Mouse (Mus musculus) kidney, embryonic 16.5 days (tissue): ENCODE measurements at regions not wholly inside any gene's neighbourhood (a gene's known extent, or its start where the extent isn't known, plus 50 kb on each side); places are given as distances from the start of the nearest gene placed in this dataset.

Source experiments
- ATAC-seq: fragments of 200-750 bp; cut with Nextera tagmentation; 2 replicates; pipeline ENCODE4 v1.8.0; 2017; ENCODE audit warnings: moderate TSS enrichment; ENCODE audit not compliant: low FRiP score, low TSS enrichment
- H3K27ac ChIP-seq: fragments of 300-500 bp; sonication (generic); 2 replicates; pipeline ENCODE4 v1.5.1; 2014; ENCODE audit warnings: low read length
- H3K27me3 ChIP-seq: fragments of 300-500 bp; sonication (generic); 2 replicates; pipeline ENCODE4 v1.6.1; 2014; ENCODE audit warnings: low read length, control low read depth, mixed read lengths; ENCODE audit not compliant: insufficient read depth
- H3K36me3 ChIP-seq: fragments of 300-500 bp; sonication (generic); 2 replicates; pipeline ENCODE4 v1.6.1; 2014; ENCODE audit warnings: low read length, control low read depth, mixed read lengths; ENCODE audit not compliant: insufficient read depth
- H3K4me1 ChIP-seq: fragments of 300-500 bp; sonication (generic); 2 replicates; pipeline ENCODE4 v1.6.1; 2014; ENCODE audit warnings: low read length, control low read depth, mixed read lengths; ENCODE audit not compliant: insufficient read depth
- H3K4me2 ChIP-seq: fragments of 300-500 bp; sonication (generic); replicated peaks from 2 replicates; pipeline ENCODE4 v1.6.1; 2014; ENCODE audit warnings: low read depth, low read length
- H3K4me3 ChIP-seq: fragments of 300-500 bp; sonication (generic); 2 replicates; pipeline ENCODE4 v1.5.1; 2014; ENCODE audit warnings: mild to moderate bottlenecking, low read length
- H3K9ac ChIP-seq: fragments of 300-500 bp; sonication (generic); replicated peaks from 2 replicates; pipeline ENCODE4 v1.6.1; 2014; ENCODE audit warnings: low read length
- H3K9me3 ChIP-seq: fragments of 300-500 bp; sonication (generic); 2 replicates; pipeline ENCODE4 v1.6.1; 2016; ENCODE audit warnings: low read length, control low read depth
- WGBS: fragments of 180-500 bp; shearing (Covaris S2); extraction: QIAGEN DNeasy Blood & Tissue Kit; methylation state at CpG from one replicate; pipeline ENCODE4 v1.1.7; 2014; 5-methylcytosine and 5-hydroxymethylcytosine counted together

DNA sequence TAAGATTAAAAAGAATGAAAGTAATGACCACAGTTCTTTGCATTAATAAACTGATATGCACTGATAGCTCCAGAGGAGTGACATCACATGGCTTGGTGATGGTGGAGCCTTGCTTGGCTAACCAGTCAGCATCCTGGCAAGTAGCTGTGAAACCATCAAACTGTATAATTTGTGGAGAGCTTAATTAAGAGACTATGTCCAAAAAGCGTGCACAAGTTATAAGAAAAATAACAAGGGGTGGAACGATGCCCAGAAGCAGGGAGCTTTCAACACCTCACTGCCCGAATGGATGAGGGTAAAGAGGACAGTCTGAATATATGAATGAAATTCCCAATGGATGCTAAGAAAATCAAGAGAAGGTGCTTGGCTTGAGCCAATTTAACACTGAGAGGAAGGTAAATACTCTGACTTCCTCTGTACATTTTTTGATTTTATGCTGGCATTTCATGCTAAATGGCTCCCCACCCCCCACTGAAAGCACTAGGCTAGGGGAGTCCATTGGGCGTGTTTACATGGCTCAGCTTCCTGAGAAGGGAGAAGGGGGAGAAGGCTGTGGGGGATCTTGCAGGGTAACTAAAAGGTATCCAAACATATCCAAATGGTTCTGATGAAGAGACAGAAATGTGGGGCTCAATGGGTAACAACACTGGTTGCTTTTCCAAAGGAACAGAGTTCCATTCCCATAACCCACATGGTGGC is 150.2 kb upstream of the L3mbtl3 start:
- Histone ChIP-seq H3K4me2 (no peak overlapping the region), H3K9ac (no peak overlapping the region), H3K4me1 (no peaks in the 10 kb centered on the region), H3K36me3 (no peaks in the 10 kb centered on the region), H3K4me3 (no peak overlapping the region), H3K27me3 (no peaks in the 10 kb centered on the region), H3K27ac (no peak overlapping the region), H3K9me3 (no peaks in the 10 kb centered on the region)
- WGBS, result 67% methylated on average over 4 of the region's 4 CpGs
- no peak for ATAC-seq

DNA sequence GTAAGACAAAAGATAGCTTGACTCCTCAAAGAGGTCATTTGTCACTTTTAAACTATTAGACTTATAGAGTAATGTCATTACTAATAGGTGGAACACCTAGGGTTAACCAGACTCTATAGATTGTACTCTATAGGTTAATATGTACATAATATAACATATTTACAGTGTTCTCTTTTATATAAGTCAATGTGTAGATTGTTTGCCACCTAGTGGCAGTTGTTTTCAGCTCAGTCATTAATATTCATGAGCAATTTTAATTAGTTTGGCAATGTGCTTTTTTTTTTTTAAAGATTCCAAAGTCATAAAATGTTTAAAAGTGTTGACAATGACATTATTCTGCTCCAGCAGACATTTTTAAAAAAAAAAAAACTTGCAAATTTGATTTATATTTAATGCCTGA is 164.4 kb upstream of the L3mbtl3 start:
- Histone ChIP-seq H3K4me2 (no peak overlapping the region), H3K9me3 (no peaks in the 10 kb centered on the region), H3K27ac (no peak overlapping the region), H3K4me1 (no peaks in the 10 kb centered on the region), H3K4me3 (no peak overlapping the region), H3K27me3 (no peaks in the 10 kb centered on the region), H3K36me3 (no peaks in the 10 kb centered on the region), H3K9ac (no peak overlapping the region)
- no peak for ATAC-seq

DNA sequence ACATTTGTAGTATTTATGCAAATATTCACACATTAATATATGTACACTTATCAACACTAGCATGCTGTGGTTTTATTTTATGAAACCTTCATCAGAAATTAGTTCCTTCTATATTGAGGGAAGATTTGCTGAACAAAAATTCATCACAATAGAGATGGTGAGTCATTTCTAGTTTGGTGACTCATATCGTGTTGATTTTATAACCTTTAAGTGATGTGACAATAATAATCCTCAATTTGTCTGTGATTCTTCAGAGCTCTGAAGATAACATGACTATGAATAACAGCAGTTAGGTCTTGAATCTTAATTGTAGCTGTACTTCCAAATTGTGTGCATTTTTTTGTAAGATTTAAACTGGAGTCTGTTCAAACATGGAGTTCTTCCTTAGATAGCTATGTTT is 168.3 kb upstream of the L3mbtl3 start:
- H3K4me2 ChIP-seq, result no peak overlapping the region
- no peaks in the 10 kb centered on the region for H3K4me1 ChIP-seq
- WGBS, result 88% methylated on average over 1 of the region's 1 CpGs
- H3K9me3 ChIP-seq, result no peaks in the 10 kb centered on the region
- H3K9ac ChIP-seq, result no peak overlapping the region
- H3K27ac ChIP-seq, result no peak overlapping the region
- no peak for ATAC-seq
- no peaks in the 10 kb centered on the region for H3K27me3 ChIP-seq
- no peak overlapping the region for H3K4me3 ChIP-seq
- H3K36me3 ChIP-seq, result no peaks in the 10 kb centered on the region

DNA sequence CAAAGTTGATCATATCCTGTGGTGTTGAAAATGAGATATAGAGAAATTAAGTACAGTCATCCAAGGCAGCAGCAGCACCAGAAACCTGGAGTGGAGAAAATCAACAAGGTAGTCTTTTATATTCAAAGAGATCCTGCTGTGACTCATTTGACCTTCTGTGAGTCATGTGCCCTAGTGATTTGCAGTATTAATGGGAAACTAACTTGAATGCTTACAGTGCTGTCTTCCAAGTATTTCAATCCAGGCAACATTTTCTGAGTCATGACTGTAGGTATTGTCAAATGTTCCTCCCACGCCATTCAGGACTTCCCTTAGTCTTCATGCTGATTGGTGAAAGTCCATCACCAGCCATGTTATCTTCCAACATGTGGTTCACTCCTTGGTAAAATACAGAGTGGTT is 169.0 kb upstream of the L3mbtl3 start:
- no peak overlapping the region for H3K4me3 ChIP-seq
- no peaks in the 10 kb centered on the region for H3K27me3 ChIP-seq
- no peak overlapping the region for H3K9ac ChIP-seq
- no peaks in the 10 kb centered on the region for H3K4me1 ChIP-seq
- no peak overlapping the region for H3K4me2 ChIP-seq
- WGBS, result 83% methylated on average over 1 of the region's 1 CpGs
- ATAC-seq, result no peak
- H3K36me3 ChIP-seq, result no peaks in the 10 kb centered on the region
- no peaks in the 10 kb centered on the region for H3K9me3 ChIP-seq
- no peak overlapping the region for H3K27ac ChIP-seq

DNA sequence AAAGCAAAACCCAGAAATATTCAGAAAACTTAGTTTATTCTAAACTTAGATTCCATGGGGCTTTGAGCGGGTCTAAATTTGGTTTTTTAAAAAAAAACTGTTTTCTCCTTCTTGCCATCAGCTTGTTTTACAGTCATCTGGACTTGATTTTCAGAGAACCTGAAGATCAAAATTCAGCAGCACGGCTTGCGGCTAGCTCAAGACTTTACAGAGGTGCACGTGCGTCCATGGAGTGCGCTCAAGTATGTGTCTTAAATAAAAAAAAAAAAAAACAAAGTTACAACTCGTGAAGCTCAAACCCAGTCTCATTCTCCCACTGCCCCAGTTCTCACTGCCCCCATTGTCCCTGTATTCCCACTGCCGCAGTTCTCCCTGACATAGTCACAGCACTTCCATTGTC is 180.5 kb upstream of the L3mbtl3 start:
- no peak for ATAC-seq
- H3K4me3 ChIP-seq, result no peak overlapping the region
- no peak overlapping the region for H3K4me2 ChIP-seq
- H3K36me3 ChIP-seq, result no peaks in the 10 kb centered on the region
- H3K9me3 ChIP-seq, result no peaks in the 10 kb centered on the region
- WGBS, result 83% methylated on average over 8 of the region's 8 CpGs
- no peaks in the 10 kb centered on the region for H3K4me1 ChIP-seq
- H3K27me3 ChIP-seq, result no peaks in the 10 kb centered on the region
- H3K9ac ChIP-seq, result no peak overlapping the region
- no peak overlapping the region for H3K27ac ChIP-seq

DNA sequence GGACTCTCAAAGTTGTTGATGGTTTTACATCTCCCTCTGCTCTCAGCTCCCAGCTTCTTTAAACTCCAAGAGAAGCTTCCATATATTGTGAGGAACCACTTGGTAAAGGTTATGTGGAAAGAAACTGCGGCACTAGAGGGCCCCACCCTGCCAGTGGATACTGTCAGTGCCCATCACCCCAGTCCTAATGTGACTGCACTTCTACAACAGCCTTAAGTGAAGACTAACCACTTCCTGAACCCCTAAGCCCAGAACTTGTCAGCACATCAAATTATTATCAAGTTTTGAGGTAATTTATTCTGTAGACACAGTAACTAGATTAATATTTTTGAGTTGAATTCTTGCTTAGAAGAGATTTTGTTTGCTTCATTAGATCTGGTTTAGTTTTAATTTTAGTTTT is 182.3 kb upstream of the L3mbtl3 start:
- Histone ChIP-seq H3K4me2 (no peak overlapping the region), H3K4me3 (no peak overlapping the region), H3K36me3 (no peaks in the 10 kb centered on the region), H3K4me1 (no peaks in the 10 kb centered on the region), H3K27me3 (no peaks in the 10 kb centered on the region), H3K9me3 (no peaks in the 10 kb centered on the region), H3K9ac (no peak overlapping the region), H3K27ac (no peak overlapping the region)
- WGBS, result 76% methylated on average over 1 of the region's 1 CpGs
- ATAC-seq, result no peak

DNA sequence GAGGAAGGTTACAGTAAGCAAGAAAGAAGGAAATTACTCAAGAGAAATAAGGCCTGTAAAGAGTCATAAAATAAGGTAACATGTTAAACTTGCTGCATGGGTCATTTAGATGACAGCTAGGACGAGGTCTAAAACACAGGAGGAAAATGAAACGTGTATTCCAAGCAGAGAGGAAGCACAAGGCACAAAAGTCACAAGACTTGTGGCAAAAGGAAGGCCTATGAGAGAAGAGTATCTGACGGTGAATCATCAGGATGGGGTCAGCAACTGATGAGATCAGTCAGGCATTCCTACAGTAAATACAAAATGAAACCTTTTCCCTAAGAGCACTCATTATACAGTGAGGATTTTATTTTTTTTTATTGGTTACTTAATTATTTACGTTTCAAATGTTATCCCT is 183.6 kb upstream of the L3mbtl3 start:
- no peak overlapping the region for H3K27ac ChIP-seq
- H3K9ac ChIP-seq, result no peak overlapping the region
- WGBS, result 63% methylated on average over 4 of the region's 4 CpGs
- H3K4me3 ChIP-seq, result no peak overlapping the region
- no peaks in the 10 kb centered on the region for H3K4me1 ChIP-seq
- ATAC-seq, result no peak
- H3K4me2 ChIP-seq, result no peak overlapping the region
- H3K36me3 ChIP-seq, result no peaks in the 10 kb centered on the region
- no peaks in the 10 kb centered on the region for H3K9me3 ChIP-seq
- no peaks in the 10 kb centered on the region for H3K27me3 ChIP-seq

DNA sequence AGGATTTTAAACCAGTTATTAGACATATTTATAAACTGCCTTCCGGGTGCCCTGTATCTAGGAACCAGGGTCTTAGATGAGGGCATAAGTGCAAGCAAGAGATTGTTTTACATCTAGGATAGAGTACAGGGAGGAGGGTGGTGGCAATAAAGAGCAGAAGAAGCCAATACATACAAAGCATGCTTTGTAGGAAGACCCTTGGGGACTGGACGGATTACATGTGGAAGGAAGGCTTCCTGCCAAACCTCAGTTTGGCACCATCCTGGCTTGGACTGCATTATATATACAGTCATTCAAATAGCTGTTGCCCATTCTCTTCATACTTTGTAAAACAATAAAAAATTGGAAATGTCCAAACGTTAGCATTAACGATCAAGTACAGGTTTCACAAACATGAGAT is 184.7 kb upstream of the L3mbtl3 start:
- H3K4me3 ChIP-seq, result no peak overlapping the region
- H3K4me2 ChIP-seq, result no peak overlapping the region
- H3K27me3 ChIP-seq, result no peaks in the 10 kb centered on the region
- no peaks in the 10 kb centered on the region for H3K4me1 ChIP-seq
- no peaks in the 10 kb centered on the region for H3K9me3 ChIP-seq
- ATAC-seq, result no peak
- no peak overlapping the region for H3K27ac ChIP-seq
- no peak overlapping the region for H3K9ac ChIP-seq
- no peaks in the 10 kb centered on the region for H3K36me3 ChIP-seq
- 75% methylated on average over 4 of the region's 4 CpGs for WGBS

DNA sequence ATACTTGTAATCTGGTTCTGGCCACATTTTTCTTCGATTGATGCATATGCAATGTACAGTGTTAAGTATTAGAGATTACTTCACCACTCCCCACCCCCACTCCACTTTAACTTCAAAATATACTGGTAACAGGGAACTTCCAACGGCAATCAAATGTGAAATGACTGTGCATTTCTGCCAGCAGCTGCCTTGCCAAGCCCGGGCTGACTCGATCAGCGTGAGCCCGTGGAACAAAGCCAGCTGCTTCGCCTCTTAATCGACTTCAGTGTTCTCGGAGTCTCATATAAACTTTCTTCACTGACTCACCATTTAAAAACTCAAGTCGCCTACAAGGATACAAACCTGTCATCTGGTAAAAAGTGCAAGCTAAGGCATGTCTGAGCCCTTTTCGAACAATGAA is 188.7 kb upstream of the L3mbtl3 start:
- H3K9me3 ChIP-seq, result no peaks in the 10 kb centered on the region
- ATAC-seq, result no peak
- no peaks in the 10 kb centered on the region for H3K4me1 ChIP-seq
- H3K27ac ChIP-seq, result no peak overlapping the region
- 62% methylated on average over 11 of the region's 11 CpGs for WGBS
- H3K27me3 ChIP-seq, result no peaks in the 10 kb centered on the region
- no peak overlapping the region for H3K4me2 ChIP-seq
- H3K4me3 ChIP-seq, result no peak overlapping the region
- H3K9ac ChIP-seq, result no peak overlapping the region
- no peaks in the 10 kb centered on the region for H3K36me3 ChIP-seq

DNA sequence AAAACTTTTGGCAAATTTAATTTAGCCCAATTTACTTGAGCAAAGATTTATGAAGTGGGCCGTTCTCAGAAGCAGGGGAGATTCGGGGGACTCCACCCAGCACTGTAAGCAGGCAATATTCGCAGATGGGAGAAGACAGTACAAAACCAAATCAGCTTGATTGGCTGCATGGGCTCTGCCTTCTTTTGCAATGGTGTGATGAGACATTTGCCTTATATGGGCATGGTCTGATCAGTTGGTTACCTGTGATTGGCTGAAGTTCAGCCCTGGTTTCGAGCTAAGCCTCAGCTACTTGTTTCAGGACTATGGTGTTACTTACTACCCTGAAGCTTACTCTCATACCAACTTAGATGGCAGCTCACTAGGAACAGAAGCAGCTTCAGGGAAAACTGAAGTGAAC is 185.6 kb upstream of the Arhgap18 start:
- H3K27ac ChIP-seq, result no peak overlapping the region
- no peaks in the 10 kb centered on the region for H3K4me1 ChIP-seq
- no peak overlapping the region for H3K9ac ChIP-seq
- no peaks in the 10 kb centered on the region for H3K36me3 ChIP-seq
- H3K27me3 ChIP-seq, result no peaks in the 10 kb centered on the region
- no peak for ATAC-seq
- no peak overlapping the region for H3K4me2 ChIP-seq
- no peaks in the 10 kb centered on the region for H3K9me3 ChIP-seq
- 65% methylated on average over 4 of the region's 4 CpGs for WGBS
- no peak overlapping the region for H3K4me3 ChIP-seq
